Mouse (Mus musculus) liver, embryonic 15.5 days (tissue): ENCODE data around the gene Plce1. TPM values are rescaled to one million over a fixed set of nuclear protein-coding genes. Genes with fewer than 3 reads are reported as not detected.

Experiments used
- polyA plus RNA-seq: library from polyadenylated mRNA; unstranded; fragments of >200 nt; fragmentation: Nextera tagmentation; extraction: Ambion mirVana; gene quantifications from 2 replicates; pipeline ENCODE4 v1.2.1, GENCODE M21; 2015

Gene Plce1
- polyA plus RNA-seq, 1 experiment from 2014 or later: 0.47 TPM

Other genes starting within 250 kb of the Plce1 start
- 0.03 and 0.12 TPM in 2 replicates for gene Lgi1, start 216.6 kb upstream of the Plce1 start, polyA plus RNA-seq
- gene Slc35g1, start 85.1 kb upstream of the Plce1 start, polyA plus RNA-seq: 3.9 and 4.2 TPM in 2 replicates